Mouse (Mus musculus) spleen, adult 2 months (tissue): ENCODE measurements around the gene Kit.

Source experiments
- CTCF ChIP-seq: fragments of 200-500 bp; IDR thresholded peaks from 2 replicates; pipeline ENCODE4 v1.5.1; 2011; ENCODE audit warnings: mild to moderate bottlenecking, inconsistent platforms; ENCODE audit not compliant: insufficient read depth, insufficient read length, insufficient replicate concordance; ENCODE audit errors: extremely low read depth
- POLR2A ChIP-seq: fragments of 200-500 bp; IDR thresholded peaks from 2 replicates; pipeline ENCODE4 v1.6.1; 2011; ENCODE audit warnings: low read depth, low read length, inconsistent platforms

DNA sequence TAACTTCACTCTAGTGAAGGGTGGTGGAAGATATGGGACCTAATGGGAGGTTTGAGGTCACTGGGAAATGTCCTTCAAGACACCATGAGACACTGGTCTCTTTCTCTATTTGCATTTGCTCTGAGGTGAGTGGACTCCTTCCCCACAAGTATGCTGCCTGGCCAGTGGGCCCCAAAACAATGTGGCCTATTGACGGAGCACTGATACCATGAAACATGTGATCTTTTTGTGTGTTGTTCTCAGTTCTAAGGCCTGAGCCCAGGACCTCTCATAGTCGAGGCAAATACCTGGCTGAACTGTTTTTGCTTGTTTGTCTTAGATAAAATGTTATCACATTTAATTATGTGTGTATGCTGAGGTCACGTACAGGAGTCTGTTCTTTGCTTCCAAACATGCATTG lies 31.0 kb upstream of the Kit start:
- TF ChIP-seq CTCF, result no peak
- TF ChIP-seq POLR2A, result no peak
